Mouse (Mus musculus) brain, embryonic 14.5 days (tissue): ENCODE data around the gene Lhfpl2.

Source experiments
- CTCF ChIP-seq: fragments of 200-500 bp; IDR thresholded peaks from 2 replicates; pipeline ENCODE4 v1.5.1; 2012; ENCODE audit warnings: inconsistent platforms, mild to moderate bottlenecking, moderate library complexity, borderline replicate concordance; ENCODE audit not compliant: insufficient read depth, insufficient read length; ENCODE audit errors: extremely low read depth
- POLR2A ChIP-seq: fragments of 200-500 bp; IDR thresholded peaks from 2 replicates; pipeline ENCODE4 v1.6.1; 2012; ENCODE audit warnings: mild to moderate bottlenecking, inconsistent platforms, borderline replicate concordance; ENCODE audit not compliant: poor library complexity, insufficient read depth, insufficient read length, severe bottlenecking; ENCODE audit errors: extremely low read depth

GRCm38 (mm10) chr13:94134646-94135045 lies 77.0 kb downstream of the Lhfpl2 start:
- no peak for TF ChIP-seq POLR2A
- TF ChIP-seq CTCF: no peak
